Mouse (Mus musculus): Measurements from ENCODE around the gene Tnfrsf1b.
A peak's percentile ranks its signal among the peaks of the same experiment; 100 is the strongest.

Tnfrsf1b gene

GRCm38 (mm10) chr4:145257751-145258434, 11.2 kb upstream of the Tnfrsf1b start:
- no peak for DNase-seq (ENCODE audit: low spot score in 2 of 2)

GRCm38 (mm10) chr4:145256144-145256543, 9.5 kb upstream of the Tnfrsf1b start:
- DNase-seq (ENCODE audit: low spot score in 2 of 2): no peak

- peak in 1 of 2 experiments; percentile 53 for DNase-seq (ENCODE audit: low spot score in 2 of 2)
Measured at GRCm38 (mm10) chr4:145254418-145254817, 7.7 kb upstream of the Tnfrsf1b start.

GRCm38 (mm10) chr4:145252611-145253010, 5.9 kb upstream of the Tnfrsf1b start:
- DNase-seq (ENCODE audit: low spot score in 2 of 2): no peak

- DNase-seq (ENCODE audit: low spot score in 2 of 2): no peak
Measured at GRCm38 (mm10) chr4:145251546-145251945, 4.9 kb upstream of the Tnfrsf1b start.

GRCm38 (mm10) chr4:145250002-145250401, 3.3 kb upstream of the Tnfrsf1b start:
- DNase-seq (ENCODE audit: low spot score in 2 of 2): no peak

GRCm38 (mm10) chr4:145247556-145247955, 886 bp upstream of the Tnfrsf1b start:
- no peak for DNase-seq (ENCODE audit: low spot score in 2 of 2)

- DNase-seq (ENCODE audit: low spot score in 2 of 2): no peak
Measured at GRCm38 (mm10) chr4:145245581-145245980, 1.1 kb downstream of the Tnfrsf1b start.

GRCm38 (mm10) chr4:145244676-145245075, 2.0 kb downstream of the Tnfrsf1b start:
- DNase-seq (ENCODE audit: low spot score in 2 of 2): no peak

GRCm38 (mm10) chr4:145242719-145243350, 3.8 kb downstream of the Tnfrsf1b start:
- DNase-seq (ENCODE audit: low spot score in 2 of 2): no peak

- DNase-seq (ENCODE audit: low spot score in 2 of 2): peak in 1 of 2 experiments; percentile 43
Measured at GRCm38 (mm10) chr4:145240723-145241231, 5.9 kb downstream of the Tnfrsf1b start.

- DNase-seq (ENCODE audit: low spot score in 2 of 2): peak in 1 of 2 experiments; percentile 32
Measured at GRCm38 (mm10) chr4:145239049-145239830, 7.4 kb downstream of the Tnfrsf1b start.

GRCm38 (mm10) chr4:145236027-145236426, 10.6 kb downstream of the Tnfrsf1b start:
- DNase-seq (ENCODE audit: low spot score in 2 of 2): no peak

- no peak for DNase-seq (ENCODE audit: low spot score in 2 of 2)
Measured at GRCm38 (mm10) chr4:145233487-145234228, 13.0 kb downstream of the Tnfrsf1b start.

- no peak for DNase-seq (ENCODE audit: low spot score in 2 of 2)
Measured at GRCm38 (mm10) chr4:145231732-145232131, 14.9 kb downstream of the Tnfrsf1b start.

- DNase-seq (ENCODE audit: low spot score in 2 of 2): no peak
Measured at GRCm38 (mm10) chr4:145230647-145231046, 16.0 kb downstream of the Tnfrsf1b start.

- DNase-seq (ENCODE audit: low spot score in 2 of 2): no peak
Measured at GRCm38 (mm10) chr4:145229524-145230163, 17.0 kb downstream of the Tnfrsf1b start.

- DNase-seq (ENCODE audit: low spot score in 2 of 2): no peak
Measured at GRCm38 (mm10) chr4:145229051-145229450, 17.6 kb downstream of the Tnfrsf1b start.

GRCm38 (mm10) chr4:145224613-145225012, 22.1 kb downstream of the Tnfrsf1b start:
- DNase-seq (ENCODE audit: low spot score in 2 of 2): no peak

GRCm38 (mm10) chr4:145222064-145222463, 24.6 kb downstream of the Tnfrsf1b start:
- peak in 1 of 2 experiments; percentile 38 for DNase-seq (ENCODE audit: low spot score in 2 of 2)

- no peak for DNase-seq (ENCODE audit: low spot score in 2 of 2)
Measured at GRCm38 (mm10) chr4:145221379-145221778, 25.3 kb downstream of the Tnfrsf1b start.

Measured in spleen, postnatal 10 days (tissue).